Mouse (Mus musculus) left cerebral cortex, adult 9 months (tissue): ENCODE measurements around the gene Snx25.
A peak's percentile ranks its signal among the peaks of the same experiment; 100 is the strongest.

Experiments used
- DNase-seq, 2 experiments: peaks; one replicate each; pipeline ENCODE4 v3.0.0; 2022; ENCODE audit warnings: low spot score in 2 of 2

Snx25 gene

GRCm38 (mm10) chr8:46152064-46153031, at the start of gene Snx25:
Snx25 (minus strand) TSS chr8:46152159.
- DNase-seq: peak in 1 of 2 experiments; percentile 80

- DNase-seq: no peak
These were observed 45.7 kb upstream of the Snx25 start for GRCm38 (mm10) chr8:46197673-46198072.

GRCm38 (mm10) chr8:46196877-46197276, 44.9 kb upstream of the Snx25 start:
- DNase-seq: no peak

GRCm38 (mm10) chr8:46193100-46193499, 41.1 kb upstream of the Snx25 start:
- DNase-seq: no peak

- peak in 1 of 2 experiments; percentile 69 for DNase-seq
These were observed 33.4 kb upstream of the Snx25 start for GRCm38 (mm10) chr8:46185361-46185760.

GRCm38 (mm10) chr8:46180136-46180535, 28.2 kb upstream of the Snx25 start:
- peak in 1 of 2 experiments; percentile 26 for DNase-seq

- DNase-seq: no peak
These were observed 21.7 kb upstream of the Snx25 start for GRCm38 (mm10) chr8:46173651-46174050.

- no peak for DNase-seq
These were observed 11.9 kb upstream of the Snx25 start for GRCm38 (mm10) chr8:46163870-46164190.

GRCm38 (mm10) chr8:46162953-46163869, 11.3 kb upstream of the Snx25 start:
- DNase-seq: peak; percentile 87 to 94

GRCm38 (mm10) chr8:46153042-46153441, 1.1 kb upstream of the Snx25 start:
- DNase-seq: no peak

GRCm38 (mm10) chr8:46151202-46152062, 527 bp downstream of the Snx25 start, which contains the start of gene Cfap97:
Cfap97 (plus strand) TSS chr8:46151771.
- DNase-seq: peak in 1 of 2 experiments; percentile 20

GRCm38 (mm10) chr8:46149782-46150181, 2.2 kb downstream of the Snx25 start:
- no peak for DNase-seq

- DNase-seq: no peak
These were observed 2.7 kb downstream of the Snx25 start for GRCm38 (mm10) chr8:46149306-46149705.

GRCm38 (mm10) chr8:46146173-46146572, 5.8 kb downstream of the Snx25 start:
- DNase-seq: no peak

GRCm38 (mm10) chr8:46143924-46144323, 8.0 kb downstream of the Snx25 start:
- DNase-seq: no peak

- no peak for DNase-seq
These were observed 8.5 kb downstream of the Snx25 start for GRCm38 (mm10) chr8:46143470-46143869.

GRCm38 (mm10) chr8:46142498-46143081, 9.4 kb downstream of the Snx25 start:
- no peak for DNase-seq

GRCm38 (mm10) chr8:46141688-46142087, 10.3 kb downstream of the Snx25 start:
- no peak for DNase-seq

GRCm38 (mm10) chr8:46140376-46141120, 11.4 kb downstream of the Snx25 start:
- no peak for DNase-seq
